Mouse (Mus musculus) splenic B cell, adult 2 months (primary cell): ENCODE data around the gene Ap1ar.

ENCODE experiments used
- DNase-seq: peaks from one replicate; pipeline ENCODE4 v3.0.0-alpha.2; 2011; ENCODE audit warnings: low read depth, low spot score
- H3K27me3 ChIP-seq: 2 replicates; pipeline ENCODE4 v1.6.1; 2012; ENCODE audit warnings: mild to moderate bottlenecking, low read length, moderate library complexity, mixed read lengths; ENCODE audit not compliant: control insufficient read depth, poor library complexity, insufficient read depth, severe bottlenecking
- H3K36me3 ChIP-seq: 2 replicates; pipeline ENCODE4 v1.6.1; 2012; ENCODE audit warnings: mild to moderate bottlenecking, low read length, moderate library complexity, mixed read lengths; ENCODE audit not compliant: control insufficient read depth, poor library complexity, insufficient read depth, severe bottlenecking

The Ap1ar gene

DNA sequence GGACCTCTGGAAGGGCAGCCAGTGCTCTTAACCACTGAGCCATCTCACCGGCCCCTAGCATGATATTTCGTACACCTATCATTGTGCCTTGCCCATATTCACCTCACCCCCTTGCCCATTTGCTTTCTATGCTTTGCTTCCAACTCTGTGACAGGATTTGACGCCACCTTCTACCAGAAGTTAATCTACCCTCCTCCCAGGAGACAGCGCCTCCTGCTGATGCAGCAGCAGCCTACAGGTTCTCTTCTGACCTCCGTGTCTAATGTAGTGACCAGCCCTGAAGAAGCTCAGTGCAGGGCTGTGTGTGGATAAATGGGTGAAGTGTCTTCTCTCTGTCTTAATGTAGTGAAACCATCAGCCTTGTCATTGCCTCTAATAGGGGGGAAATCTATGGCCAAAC is 72.8 kb downstream of the Ap1ar start:
- Histone ChIP-seq H3K36me3 (no peaks in the 10 kb centered on the region), H3K27me3 (no peaks in the 10 kb centered on the region)
- DNase-seq: no peak

DNA sequence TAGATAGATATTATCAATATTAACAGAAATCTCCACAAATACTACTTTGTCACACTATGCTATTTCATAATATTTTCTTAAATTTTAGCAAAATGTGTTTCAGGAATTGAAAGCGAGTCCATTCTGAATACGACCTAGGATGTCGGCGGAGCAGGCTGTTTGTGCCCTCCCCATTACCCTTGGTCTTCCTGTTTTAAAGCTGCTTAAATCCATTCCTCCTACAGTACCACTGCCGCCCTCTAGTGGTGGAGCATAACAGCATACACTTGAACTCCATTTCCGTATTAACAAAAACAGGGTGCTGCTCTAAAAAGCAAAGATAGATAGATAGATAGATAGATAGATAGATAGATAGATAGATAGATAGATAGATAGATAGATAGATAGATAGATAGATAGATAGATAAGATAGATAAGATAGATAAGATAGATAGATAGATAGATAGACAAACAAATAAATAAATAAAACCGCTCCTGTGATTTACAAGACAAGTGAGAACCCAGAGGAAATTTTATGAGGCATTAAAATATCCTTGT is 74.2 kb downstream of the Ap1ar start:
- H3K36me3 ChIP-seq: no peaks in the 10 kb centered on the region
- DNase-seq: peak; percentile 94
- H3K27me3 ChIP-seq: no peaks in the 10 kb centered on the region

DNA sequence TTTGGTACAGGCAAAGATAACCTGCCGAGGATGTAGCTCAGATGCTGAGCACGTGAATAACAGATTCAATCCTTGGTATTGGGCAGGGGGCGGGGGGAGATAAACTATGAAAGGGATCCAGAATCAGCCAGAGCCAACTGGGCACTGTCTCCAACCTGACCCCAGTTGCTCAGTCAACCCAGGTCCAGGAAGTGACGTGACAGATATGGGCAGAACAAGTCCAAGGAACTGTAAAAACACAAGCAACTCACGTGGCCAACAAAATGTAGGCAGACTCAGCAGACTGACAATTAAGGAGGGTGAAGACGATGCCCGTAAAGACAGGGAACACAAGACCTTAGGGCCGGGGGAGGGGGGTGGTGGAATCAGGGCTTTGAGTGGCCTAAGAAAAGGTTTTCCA is 74.9 kb downstream of the Ap1ar start:
- DNase-seq: no peak
- H3K27me3 ChIP-seq: no peaks in the 10 kb centered on the region
- no peaks in the 10 kb centered on the region for H3K36me3 ChIP-seq

DNA sequence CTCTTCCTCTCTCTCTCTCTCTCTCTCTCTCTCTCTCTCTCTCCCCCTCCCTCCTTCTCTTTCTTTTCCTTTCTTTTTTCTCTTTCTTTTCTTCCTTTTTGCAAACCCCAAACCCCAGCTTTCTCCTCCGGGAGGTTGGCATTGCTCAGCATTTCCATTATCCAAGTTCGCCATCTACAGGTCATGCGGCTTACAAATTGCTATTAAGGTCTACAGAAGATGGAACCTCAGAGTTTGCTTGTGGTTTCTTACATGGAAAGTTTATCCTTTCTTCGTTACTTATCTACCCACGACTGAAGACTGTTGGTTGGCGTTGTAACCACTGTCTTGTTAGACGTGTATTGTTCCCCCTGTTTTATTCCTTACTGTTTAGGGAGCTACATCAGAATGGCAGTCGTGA is 78.1 kb downstream of the Ap1ar start:
- Histone ChIP-seq H3K27me3 (no peaks in the 10 kb centered on the region), H3K36me3 (no peaks in the 10 kb centered on the region)
- DNase-seq: peak; percentile 52

DNA sequence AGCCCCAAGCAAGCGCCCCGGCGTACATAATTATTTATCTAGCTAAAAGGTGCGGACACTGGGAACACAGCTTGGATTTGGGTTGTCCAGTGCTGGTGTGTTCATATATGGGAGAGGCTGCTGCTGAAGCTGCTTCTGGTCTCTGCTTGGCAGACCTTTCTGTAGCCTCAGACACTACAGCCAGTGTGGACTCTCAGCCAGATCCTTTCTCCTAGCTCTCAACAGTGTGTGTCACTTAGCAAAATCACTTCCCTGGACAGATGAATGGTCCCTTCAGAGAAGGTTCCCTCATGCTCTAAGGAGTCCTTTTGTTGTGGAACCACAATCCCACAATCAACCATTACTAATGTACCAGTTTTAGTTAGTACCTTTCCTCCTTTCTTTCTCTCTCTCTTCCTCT is 78.5 kb downstream of the Ap1ar start:
- DNase-seq: no peak
- Histone ChIP-seq H3K27me3 (no peaks in the 10 kb centered on the region), H3K36me3 (no peaks in the 10 kb centered on the region)

DNA sequence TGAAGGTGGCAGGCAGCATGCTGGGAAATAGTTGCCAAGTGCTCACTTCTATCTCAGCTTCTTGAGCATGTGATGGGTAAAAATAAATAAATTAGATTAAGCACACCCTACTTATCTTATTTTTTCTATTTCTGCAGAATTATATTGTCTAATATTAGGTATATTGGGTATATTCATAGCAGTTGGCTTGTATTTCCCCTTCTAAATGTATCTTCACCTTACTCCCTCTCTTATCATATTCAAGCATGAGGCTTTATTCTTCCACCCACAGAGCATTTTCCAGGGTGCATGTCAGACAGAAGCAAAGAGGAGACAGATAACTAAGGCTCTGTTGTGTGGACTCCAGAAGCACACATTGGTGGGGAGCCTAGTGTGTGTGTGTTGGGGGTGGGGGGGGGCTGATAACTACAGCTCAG is 79.4 kb downstream of the Ap1ar start:
- DNase-seq: no peak
- H3K27me3 ChIP-seq: no peaks in the 10 kb centered on the region
- no peaks in the 10 kb centered on the region for H3K36me3 ChIP-seq
